Mouse (Mus musculus) E14TG2a.4 (cell line): ENCODE measurements around the gene Disc1.

Experiments used
- CTCF ChIP-seq: conservative IDR thresholded peaks from 2 replicates; pipeline ENCODE4 v1.5.1; 2014; ENCODE audit warnings: low read length
- NANOG ChIP-seq: IDR thresholded peaks from 2 replicates; pipeline ENCODE4 v1.6.1; 2014; ENCODE audit warnings: borderline replicate concordance, low read length, mixed read lengths
- POU5F1 ChIP-seq: IDR thresholded peaks from 2 replicates; pipeline ENCODE4 v1.6.1; 2014; ENCODE audit warnings: low read length, borderline replicate concordance

DNA sequence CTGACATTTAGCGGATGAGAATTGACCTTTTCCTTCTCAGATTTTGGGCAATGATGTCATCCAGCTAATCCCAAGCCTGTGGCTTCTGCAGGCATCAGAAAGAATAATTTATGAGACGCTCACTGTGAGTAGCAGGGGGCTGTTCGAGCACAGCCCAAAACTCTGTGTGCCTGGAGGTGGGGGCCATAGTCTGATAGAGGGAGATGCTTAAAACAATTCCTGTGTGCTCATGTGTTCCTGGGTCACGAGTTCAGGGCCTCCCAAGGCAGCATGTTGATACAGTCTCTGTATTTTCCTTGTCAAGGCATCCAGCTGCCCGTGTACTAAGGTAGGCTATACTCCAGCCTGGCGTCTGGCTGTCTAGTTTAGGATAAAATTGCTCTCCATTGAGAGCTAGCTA is 229.5 kb downstream of the Disc1 start:
- no peak for TF ChIP-seq CTCF
- TF ChIP-seq NANOG: no peak
- TF ChIP-seq POU5F1: no peak
